Mouse (Mus musculus) MEL (cell line): ENCODE data around the gene Cwc22. TPM values are rescaled to one million over a fixed set of nuclear protein-coding genes. Genes with fewer than 3 reads are reported as not detected.

Experiments used
- DNase-seq: peaks from one replicate; pipeline ENCODE4 v3.0.0; 2011; ENCODE audit warnings: low read depth, low spot score
- H3K27ac ChIP-seq: 2 replicates; pipeline ENCODE4 v1.5.1; 2012; ENCODE audit warnings: low read depth, mild to moderate bottlenecking, control low read depth, low read length, moderate library complexity; ENCODE audit not compliant: control insufficient read depth
- H3K27me3 ChIP-seq, 2 experiments: fragments of 150-350 bp in 1 of 2; sonication (generic) in 1 of 2; 2 replicates each; pipeline ENCODE4 v1.6.1; 2012; ENCODE audit warnings: low read length in 2 of 2, mild to moderate bottlenecking in 2 of 2, improper control_type of control experiment in 1 of 2, moderate library complexity in 1 of 2; ENCODE audit not compliant: insufficient read depth in 2 of 2, control insufficient read depth in 1 of 2
- H3K36me3 ChIP-seq, 2 experiments: 2 replicates each; pipeline ENCODE4 v1.6.1; 2012 to 2014; ENCODE audit warnings: low read length in 2 of 2, improper control_type of control experiment in 1 of 2, inconsistent platforms in 1 of 2, mild to moderate bottlenecking in 1 of 2; ENCODE audit not compliant: insufficient read depth in 2 of 2, control insufficient read depth in 1 of 2
- H3K4me1 ChIP-seq, 2 experiments: fragments of 150-350 bp in 1 of 2; sonication (generic) in 1 of 2; 2 replicates each; pipeline ENCODE4 v1.6.1; 2012; ENCODE audit warnings: low read length in 2 of 2, improper control_type of control experiment in 1 of 2, mild to moderate bottlenecking in 1 of 2; ENCODE audit not compliant: insufficient read depth in 2 of 2, control insufficient read depth in 1 of 2
- H3K4me3 ChIP-seq, 2 experiments: fragments of 150-350 bp in 1 of 2; sonication (generic) in 1 of 2; 2 replicates each; pipeline ENCODE4 v1.5.1; 2012; ENCODE audit warnings: low read depth in 2 of 2, low read length in 2 of 2, mild to moderate bottlenecking in 2 of 2, moderate library complexity in 2 of 2, control low read depth in 1 of 2, improper control_type of control experiment in 1 of 2; ENCODE audit not compliant: control insufficient read depth in 1 of 2, insufficient read depth in 1 of 2
- H3K79me2 ChIP-seq: 2 replicates; pipeline ENCODE4 v1.6.1; 2012; ENCODE audit warnings: mild to moderate bottlenecking, low read length, moderate library complexity; ENCODE audit not compliant: control insufficient read depth, poor library complexity, insufficient read depth
- H3K9ac ChIP-seq: 2 replicates; pipeline ENCODE4 v1.6.1; 2012; ENCODE audit warnings: low read depth, mild to moderate bottlenecking, control low read depth, low read length, moderate library complexity; ENCODE audit not compliant: control insufficient read depth, poor library complexity, severe bottlenecking
- H3K9me3 ChIP-seq: fragments of 150-350 bp; sonication (generic); replicated peaks from 2 replicates; pipeline ENCODE4 v1.6.1; 2012; ENCODE audit warnings: mild to moderate bottlenecking, low read length, improper control_type of control experiment, moderate library complexity; ENCODE audit not compliant: insufficient read depth
- CHD1 ChIP-seq: IDR thresholded peaks from 2 replicates; pipeline ENCODE4 v1.6.1; 2012; ENCODE audit warnings: low read depth, mild to moderate bottlenecking, inconsistent platforms, low read length, improper control_type of control experiment
- CHD2 ChIP-seq: IDR thresholded peaks from 2 replicates; pipeline ENCODE4 v1.6.1; 2011; ENCODE audit warnings: low read length, improper control_type of control experiment
- E2F4 ChIP-seq: IDR thresholded peaks from 2 replicates; pipeline ENCODE4 v1.6.1; 2011; ENCODE audit warnings: low read depth, low read length, improper control_type of control experiment, borderline replicate concordance
- ELF1 ChIP-seq: IDR thresholded peaks from 2 replicates; pipeline ENCODE4 v1.6.1; 2014; ENCODE audit warnings: low read depth, mild to moderate bottlenecking, inconsistent platforms, low read length, improper control_type of control experiment, moderate library complexity
- EP300 ChIP-seq, 2 experiments: IDR thresholded peaks; 2 replicates each; pipeline ENCODE4 v1.6.1; 2011; ENCODE audit warnings: improper control_type of control experiment in 2 of 2, low read length in 2 of 2, low read depth in 1 of 2, mild to moderate bottlenecking in 1 of 2
- ETS1 ChIP-seq: IDR thresholded peaks from 2 replicates; pipeline ENCODE4 v1.6.1; 2012; ENCODE audit warnings: low read depth, mild to moderate bottlenecking, inconsistent platforms, low read length, improper control_type of control experiment, moderate library complexity
- GATA1 ChIP-seq: IDR thresholded peaks from 2 replicates; pipeline ENCODE4 v1.6.1; 2011; ENCODE audit warnings: low read depth, low read length, improper control_type of control experiment
- HCFC1 ChIP-seq: IDR thresholded peaks from 2 replicates; pipeline ENCODE4 v1.6.1; 2012; ENCODE audit warnings: low read depth, mild to moderate bottlenecking, inconsistent platforms, low read length, improper control_type of control experiment, moderate library complexity
- KAT2A ChIP-seq: conservative IDR thresholded peaks from 2 replicates; pipeline ENCODE4 v1.6.1; 2012; ENCODE audit warnings: low read depth, low read length, improper control_type of control experiment, inconsistent platforms
- MAZ ChIP-seq: IDR thresholded peaks from 2 replicates; pipeline ENCODE4 v1.6.1; 2012; ENCODE audit warnings: low read depth, mild to moderate bottlenecking, inconsistent platforms, low read length, improper control_type of control experiment
- MXI1 ChIP-seq: IDR thresholded peaks from 2 replicates; pipeline ENCODE4 v1.6.1; 2011; ENCODE audit warnings: mild to moderate bottlenecking, low read depth, low read length, improper control_type of control experiment
- NELFE ChIP-seq: IDR thresholded peaks from 2 replicates; pipeline ENCODE4 v1.6.1; 2011; ENCODE audit warnings: low read depth, low read length, improper control_type of control experiment
- POLR2A ChIP-seq, 2 experiments: IDR thresholded peaks; 2 replicates each; pipeline ENCODE4 v1.6.1; 2011 to 2012; ENCODE audit warnings: low read length in 2 of 2, mild to moderate bottlenecking in 2 of 2, control low read depth in 1 of 2, improper control_type of control experiment in 1 of 2, low read depth in 1 of 2, moderate library complexity in 1 of 2; ENCODE audit not compliant: control insufficient read depth in 1 of 2, insufficient read depth in 1 of 2, poor library complexity in 1 of 2
- POLR2AphosphoS2 ChIP-seq: IDR thresholded peaks from 2 replicates; pipeline ENCODE4 v1.6.1; 2011; ENCODE audit warnings: low read length, improper control_type of control experiment
- RAD21 ChIP-seq: IDR thresholded peaks from 2 replicates; pipeline ENCODE4 v1.6.1; 2011; ENCODE audit warnings: mild to moderate bottlenecking, low read depth, low read length, improper control_type of control experiment
- SIN3A ChIP-seq: IDR thresholded peaks from 2 replicates; pipeline ENCODE4 v1.6.1; 2012; ENCODE audit warnings: low read length, improper control_type of control experiment, inconsistent platforms
- SMC3 ChIP-seq: IDR thresholded peaks from 2 replicates; pipeline ENCODE4 v1.6.1; 2011; ENCODE audit warnings: low read depth, low read length, improper control_type of control experiment
- UBTF ChIP-seq: IDR thresholded peaks from 2 replicates; pipeline ENCODE4 v1.6.1; 2012; ENCODE audit warnings: low read depth, mild to moderate bottlenecking, inconsistent platforms, low read length, improper control_type of control experiment, moderate library complexity, borderline replicate concordance; ENCODE audit not compliant: insufficient read depth
- USF2 ChIP-seq, 2 experiments: IDR thresholded peaks; 2 replicates each; pipeline ENCODE4 v1.6.1; 2011 to 2012; ENCODE audit warnings: improper control_type of control experiment in 2 of 2, low read length in 2 of 2, borderline replicate concordance in 1 of 2, inconsistent platforms in 1 of 2, low read depth in 1 of 2, mild to moderate bottlenecking in 1 of 2; ENCODE audit not compliant: insufficient read depth in 1 of 2
- ZKSCAN1 ChIP-seq: IDR thresholded peaks from 2 replicates; pipeline ENCODE4 v1.6.1; 2012; ENCODE audit warnings: low read depth, mild to moderate bottlenecking, inconsistent platforms, low read length, improper control_type of control experiment, moderate library complexity
- ZNF384 ChIP-seq: IDR thresholded peaks from 2 replicates; pipeline ENCODE4 v1.6.1; 2012; ENCODE audit warnings: low read depth, mild to moderate bottlenecking, inconsistent platforms, low read length, improper control_type of control experiment
- polyA plus RNA-seq, 2 experiments: library from polyadenylated mRNA; stranded (reverse) in 1 of 2; unstranded in 1 of 2; fragments of >175 nt in 1 of 2; fragments of >200 nt in 1 of 2; gene quantifications; 2 replicates each; pipeline versions ENCODE4 v1.2.1 to v1.2.4; 2012; ENCODE audit warnings: low replicate concordance in 2 of 2, low read depth in 1 of 2; ENCODE audit not compliant: insufficient read length in 2 of 2, insufficient read depth in 1 of 2, missing spikeins in 1 of 2
- total RNA-seq: library from RNA; depleted of rRNA; stranded (reverse); fragments of 300-350 nt; gene quantifications from 2 replicates; pipeline ENCODE4 v1.2.3, GENCODE M21; 2012

Cwc22 gene
- total and polyA plus RNA-seq, 3 experiments = 54.0 to 72.7 TPM; not detected in 1

- no peaks in the 10 kb centered on the region for H3K79me2 ChIP-seq
- no peak for DNase-seq
- no peak overlapping the region for H3K4me3 ChIP-seq
- no peak overlapping the region for H3K27ac ChIP-seq
- TF ChIP-seq RAD21 (no peak), CHD1 (no peak), GATA1 (no peak), NELFE (no peak), POLR2A (IDR thresholded peaks at IDR 0.05; ENCODE audit: control insufficient read depth in 1 of 2, insufficient read depth in 1 of 2, low read depth in 1 of 2, low read length in 2 of 2, poor library complexity in 1 of 2) (no peak), HCFC1 (no peak), ETS1 (no peak), MAZ (no peak), EP300 (IDR thresholded peaks at IDR 0.05; ENCODE audit: low read depth in 1 of 2, low read length in 2 of 2) (no peak), USF2 (IDR thresholded peaks at IDR 0.05; ENCODE audit: borderline replicate concordance in 1 of 2, insufficient read depth in 1 of 2, low read depth in 1 of 2, low read length in 2 of 2) (no peak), ELF1 (no peak), SMC3 (no peak), UBTF (no peak), E2F4 (no peak), KAT2A (no peak), CHD2 (no peak)
- H3K27me3 ChIP-seq = no peaks in the 10 kb centered on the region
- no peak overlapping the region for H3K9ac ChIP-seq
- H3K36me3 ChIP-seq = no peaks in the 10 kb centered on the region
- H3K4me1 ChIP-seq = no peaks in the 10 kb centered on the region
- H3K9me3 ChIP-seq = no peaks in the 10 kb centered on the region
Measured at GRCm38 (mm10) chr2:77887166-77887565, 59.0 kb downstream of the Cwc22 start.

GRCm38 (mm10) chr2:77885491-77886130 lies 60.6 kb downstream of the Cwc22 start:
- TF ChIP-seq ZKSCAN1 (no peak), ZNF384 (no peak), ETS1 (no peak), MXI1 (no peak), SIN3A (no peak), POLR2AphosphoS2 (no peak)
- H3K27me3 ChIP-seq = no peaks in the 10 kb centered on the region; a peak in 1 of 4 replicates
- no peaks in the 10 kb centered on the region for H3K36me3 ChIP-seq
- H3K27ac ChIP-seq = no peak overlapping the region
- no peaks in the 10 kb centered on the region for H3K79me2 ChIP-seq
- no peaks in the 10 kb centered on the region for H3K9me3 ChIP-seq
- DNase-seq = no peak
- no peak overlapping the region for H3K4me3 ChIP-seq
- H3K4me1 ChIP-seq = no peaks in the 10 kb centered on the region
- H3K9ac ChIP-seq = no peak overlapping the region
